Mouse (Mus musculus) forebrain, postnatal 0 days (tissue): ENCODE measurements around the gene Has3. TPM values are rescaled to one million over a fixed set of nuclear protein-coding genes. Genes with fewer than 3 reads are reported as not detected.
"Not testable (repeated sequence)": the region's sequence is repeated elsewhere in the genome, so short reads cannot be mapped to it uniquely, and the experiment has no call there.

Source experiments
- ATAC-seq: fragments of 200-750 bp; cut with Nextera tagmentation; 2 replicates; pipeline ENCODE4 v1.8.0; 2017; ENCODE audit warnings: mild to moderate bottlenecking, moderate library complexity
- DNase-seq: peaks from one replicate; pipeline ENCODE4 v3.0.0-alpha.2; 2015
- H3K27ac ChIP-seq: fragments of 300-500 bp; sonication (generic); 2 replicates; pipeline ENCODE4 v1.5.1; 2014; ENCODE audit warnings: low read depth, mild to moderate bottlenecking, antibody characterized with exemption, low read length, moderate library complexity, mixed read lengths
- H3K27me3 ChIP-seq: fragments of 300-500 bp; sonication (generic); 2 replicates; pipeline ENCODE4 v1.6.1; 2014; ENCODE audit warnings: mild to moderate bottlenecking, low read length, mixed read lengths; ENCODE audit not compliant: insufficient read depth
- H3K36me3 ChIP-seq: fragments of 300-500 bp; sonication (generic); 2 replicates; pipeline ENCODE4 v1.6.1; 2014; ENCODE audit warnings: mild to moderate bottlenecking, moderate library complexity; ENCODE audit not compliant: insufficient read depth
- H3K4me1 ChIP-seq: fragments of 300-500 bp; sonication (generic); 2 replicates; pipeline ENCODE4 v1.6.1; 2014; ENCODE audit warnings: antibody characterized with exemption; ENCODE audit not compliant: insufficient read depth
- H3K4me2 ChIP-seq: fragments of 300-500 bp; sonication (generic); 2 replicates; pipeline ENCODE4 v1.6.1; 2014; ENCODE audit warnings: low read depth, mild to moderate bottlenecking, moderate library complexity
- H3K4me3 ChIP-seq: fragments of 300-500 bp; sonication (generic); 2 replicates; pipeline ENCODE4 v1.5.1; 2014; ENCODE audit warnings: low read depth, low read length, mixed read lengths
- H3K9ac ChIP-seq: fragments of 300-500 bp; sonication (generic); 2 replicates; pipeline ENCODE4 v1.6.1; 2014; ENCODE audit warnings: mild to moderate bottlenecking
- H3K9me3 ChIP-seq: fragments of 300-500 bp; sonication (generic); 2 replicates; pipeline ENCODE4 v1.6.1; 2016; ENCODE audit warnings: low read length
- CTCF ChIP-seq: sonication (generic); IDR thresholded peaks from 2 replicates; pipeline ENCODE4 v1.5.1; 2016; ENCODE audit warnings: antibody characterized with exemption, control low read depth, low read depth
- WGBS: fragments of 180-500 bp; shearing (Covaris S2); extraction: QIAGEN DNeasy Blood & Tissue Kit; methylation state at CpG from one replicate; pipeline ENCODE4 v1.1.7; 2014; 5-methylcytosine and 5-hydroxymethylcytosine counted together
- polyA plus RNA-seq: library from polyadenylated mRNA; unstranded; fragments of >200 nt; fragmentation: Nextera tagmentation; extraction: Ambion mirVana; gene quantifications from 2 replicates; pipeline ENCODE4 v1.2.1, GENCODE M21; 2015
- total RNA-seq: library from RNA; depleted of rRNA; stranded (reverse); fragments of >200 nt; gene quantifications from 2 replicates; pipeline ENCODE4 v1.2.3, GENCODE M21; 2014

Has3 gene
- total and polyA plus RNA-seq, 2 experiments from 2014 or later: 0.86 to 19.7 TPM

DNA sequence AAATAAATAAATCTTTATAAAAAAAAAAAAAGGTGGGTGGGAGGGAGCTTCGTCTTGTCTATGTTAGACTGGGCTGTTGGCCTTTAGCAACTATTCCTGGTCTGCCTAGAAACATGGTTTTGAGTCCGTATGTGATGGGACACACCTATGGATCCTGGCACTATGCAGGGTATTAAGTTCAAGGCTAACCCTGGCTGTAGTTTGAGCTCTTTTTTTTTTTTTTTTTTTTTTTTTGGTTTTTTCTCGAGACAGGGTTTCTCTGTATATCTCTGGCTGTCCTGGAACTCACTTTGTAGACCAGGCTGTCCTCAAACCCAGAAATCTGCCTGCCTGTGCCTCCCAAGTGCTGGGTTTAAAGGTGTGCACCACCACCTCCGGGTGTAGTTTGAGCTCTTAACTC lies 54.0 kb downstream of the Has3 start:
- 92% methylated on average over 4 of the region's 4 CpGs for WGBS
- ATAC-seq (no peak), DNase-seq (no peak)
- H3K27me3 ChIP-seq: no peaks in the 10 kb centered on the region
- no peak overlapping the region for H3K9ac ChIP-seq
- H3K4me3 ChIP-seq: no peak overlapping the region
- peaks cover 29% of the 10 kb centered on the region for H3K36me3 ChIP-seq
- no peak overlapping the region for H3K4me2 ChIP-seq
- no peak overlapping the region for H3K27ac ChIP-seq
- H3K4me1 ChIP-seq: no peaks in the 10 kb centered on the region
- no peak for TF ChIP-seq CTCF
- no peaks in the 10 kb centered on the region for H3K9me3 ChIP-seq

DNA sequence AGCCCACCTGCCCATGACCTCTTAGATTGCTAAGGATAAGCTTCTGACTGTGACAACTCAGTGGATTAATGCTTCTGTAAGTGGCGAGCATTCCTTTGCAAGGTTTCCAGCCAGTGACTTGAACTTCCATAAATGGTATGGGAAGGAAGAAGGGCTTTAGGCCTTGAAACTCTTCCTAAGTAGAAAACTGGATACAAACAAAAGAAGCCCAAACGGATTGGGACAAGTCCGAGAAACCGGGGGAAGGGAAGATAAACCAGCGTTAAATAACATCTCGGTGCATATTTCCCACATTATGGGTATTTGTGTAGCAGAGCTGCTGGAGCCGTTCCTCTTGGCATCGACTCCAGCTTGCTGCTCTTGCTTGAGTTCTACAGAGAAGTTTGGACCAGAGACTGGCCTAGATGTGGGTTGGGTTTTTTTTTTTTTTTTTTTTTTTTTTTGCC lies 54.9 kb downstream of the Has3 start:
- H3K4me2 ChIP-seq: no peak overlapping the region
- WGBS: 74% methylated on average over 8 of the region's 8 CpGs
- no peak for TF ChIP-seq CTCF
- H3K27ac ChIP-seq: no peak overlapping the region
- no peaks in the 10 kb centered on the region for H3K27me3 ChIP-seq
- no peaks in the 10 kb centered on the region for H3K4me1 ChIP-seq
- no peak overlapping the region for H3K4me3 ChIP-seq
- ATAC-seq: no peak
- H3K36me3 ChIP-seq: peaks cover 20% of the 10 kb centered on the region
- no peak overlapping the region for H3K9ac ChIP-seq
- no peaks in the 10 kb centered on the region for H3K9me3 ChIP-seq
- DNase-seq: no peak

DNA sequence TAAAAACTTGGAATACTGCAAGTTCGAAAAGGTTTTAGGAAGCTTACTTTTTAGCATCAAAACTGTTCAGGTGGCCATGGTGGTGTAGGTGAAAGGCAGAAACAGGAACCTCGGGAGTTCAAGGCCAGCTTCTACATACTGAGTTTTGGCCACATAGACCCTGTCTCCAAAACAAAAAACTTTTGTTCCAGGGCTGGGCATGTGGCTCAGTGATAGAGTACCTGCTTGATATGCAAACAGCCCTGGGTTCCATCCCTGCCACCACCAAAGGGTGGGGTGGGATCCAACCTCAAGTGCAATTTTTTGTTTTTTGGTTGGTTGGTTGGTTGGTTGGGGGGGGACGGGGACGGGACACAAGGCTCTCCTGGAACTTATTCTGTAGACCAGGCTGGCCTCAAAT lies 55.4 kb downstream of the Has3 start:
- WGBS: 90% methylated on average over 4 of the region's 4 CpGs
- ATAC-seq (no peak), DNase-seq (no peak)
- Histone ChIP-seq H3K4me1 (no peaks in the 10 kb centered on the region), H3K4me3 (no peak overlapping the region), H3K4me2 (no peak overlapping the region), H3K9ac (no peak overlapping the region), H3K27me3 (no peaks in the 10 kb centered on the region), H3K36me3 (peaks cover 18% of the 10 kb centered on the region), H3K27ac (no peak overlapping the region), H3K9me3 (no peaks in the 10 kb centered on the region)
- no peak for TF ChIP-seq CTCF

- TF ChIP-seq CTCF: peak; percentile 54
- 65% methylated on average over 4 of the region's 4 CpGs for WGBS
- Histone ChIP-seq H3K36me3 (peaks cover 13% of the 10 kb centered on the region), H3K4me2 (no peak overlapping the region), H3K9ac (no peak overlapping the region), H3K27me3 (no peaks in the 10 kb centered on the region; the same call in 1 of the 2 replicates), H3K27ac (no peak overlapping the region), H3K9me3 (no peaks in the 10 kb centered on the region), H3K4me1 (no peaks in the 10 kb centered on the region), H3K4me3 (no peak overlapping the region)
- ATAC-seq (no peak), DNase-seq (no peak)
Measured at GRCm38 (mm10) chr8:106927247-106927646, 57.2 kb downstream of the Has3 start.

DNA sequence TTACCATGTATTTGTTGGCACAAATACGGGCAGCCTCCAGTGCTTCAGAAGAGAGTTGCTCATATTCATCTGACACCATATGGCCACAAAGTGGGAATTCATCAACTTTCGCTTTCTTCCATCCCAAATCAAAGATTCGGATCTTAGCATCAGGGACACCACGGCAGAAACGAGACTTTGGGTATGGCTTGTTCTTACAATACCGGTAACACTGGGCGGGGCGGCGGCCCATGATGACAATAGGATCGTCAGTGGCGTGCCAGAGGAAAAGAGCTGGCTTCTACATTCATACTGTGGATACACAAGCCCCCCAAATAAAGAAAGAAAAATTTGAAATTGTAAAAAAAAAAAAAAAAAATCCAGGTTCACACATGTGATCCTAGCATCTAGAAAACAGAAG lies 58.1 kb downstream of the Has3 start:
- WGBS: 89% methylated on average over 10 of the region's 11 CpGs
- H3K9me3 ChIP-seq: not testable (repeated sequence)

DNA sequence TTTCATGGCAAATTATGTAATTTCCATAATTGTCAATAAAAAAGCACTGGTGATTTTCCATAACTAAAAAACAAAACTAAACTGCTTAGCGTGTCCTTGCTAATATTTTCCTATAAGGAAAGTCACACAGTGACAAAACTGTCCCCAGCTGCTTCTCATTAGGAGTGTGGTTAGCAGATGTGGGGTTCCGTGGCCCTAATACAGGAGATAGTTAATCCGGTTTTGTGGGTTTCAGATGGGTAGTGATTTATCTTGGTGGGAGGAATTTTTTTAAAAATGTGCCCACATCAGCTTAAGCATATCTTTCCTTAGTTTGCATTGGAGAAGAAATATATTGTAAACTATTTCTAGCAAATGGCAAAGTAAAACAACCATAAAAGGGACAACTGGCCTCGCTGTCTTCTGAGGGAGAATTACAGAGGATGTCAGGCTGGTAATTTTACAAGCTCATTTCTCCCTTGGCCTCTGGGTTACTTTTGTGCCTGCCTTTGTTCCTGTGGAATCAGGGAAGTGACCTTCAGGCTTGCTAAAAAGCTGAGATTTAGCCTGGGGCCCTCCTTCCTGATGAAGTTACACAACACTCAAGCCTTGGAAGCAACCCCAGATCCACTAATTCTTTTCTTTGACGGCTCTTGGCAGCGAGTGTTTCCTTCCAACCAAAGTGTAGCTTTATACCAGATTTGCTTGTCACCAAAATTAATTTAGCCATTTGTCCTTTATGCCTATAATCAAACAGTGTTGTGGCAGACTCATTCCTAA lies 59.3 kb downstream of the Has3 start:
- no peak for DNase-seq
- 60% methylated on average over 6 of the region's 6 CpGs for WGBS

More for the DNA sequence above, 58.1 kb downstream of the Has3 start:
- ATAC-seq, H3K4me3 ChIP-seq, H3K27ac ChIP-seq, H3K4me2 ChIP-seq, H3K4me1 ChIP-seq, DNase-seq, H3K9ac ChIP-seq, H3K27me3 ChIP-seq, H3K36me3 ChIP-seq: not testable (repeated sequence)

GRCm38 (mm10) chr8:106929921-106930320 lies 59.9 kb downstream of the Has3 start:
- no peak overlapping the region for H3K4me3 ChIP-seq
- no peak for TF ChIP-seq CTCF
- H3K4me1 ChIP-seq: no peaks in the 10 kb centered on the region
- no peaks in the 10 kb centered on the region for H3K9me3 ChIP-seq
- no peak overlapping the region for H3K27ac ChIP-seq
- no peak for DNase-seq
- peaks cover 7% of the 10 kb centered on the region for H3K27me3 ChIP-seq
- H3K4me2 ChIP-seq: no peak overlapping the region
- no peak for ATAC-seq
- H3K36me3 ChIP-seq: no peaks in the 10 kb centered on the region
- H3K9ac ChIP-seq: no peak overlapping the region
- 66% methylated on average over 5 of the region's 5 CpGs for WGBS

More for the DNA sequence above, 59.3 kb downstream of the Has3 start:
- Histone ChIP-seq H3K27ac (no peak overlapping the region), H3K4me3 (no peak overlapping the region), H3K4me2 (no peak overlapping the region), H3K9ac (no peak overlapping the region), H3K36me3 (no peaks in the 10 kb centered on the region), H3K9me3 (no peaks in the 10 kb centered on the region), H3K27me3 (peaks cover 4% of the 10 kb centered on the region), H3K4me1 (no peaks in the 10 kb centered on the region)
- ATAC-seq: no peak
- no peak for TF ChIP-seq CTCF
